Mouse (Mus musculus): Measurements from ENCODE around the gene Myog.
"Not testable (repeated sequence)": the region's sequence is repeated elsewhere in the genome, so short reads cannot be mapped to it uniquely, and the experiment has no call there.

Gene Myog
- long read RNA-seq, experiment 1 = 0 reads
- long read RNA-seq, experiment 2 = 0 reads

DNA sequence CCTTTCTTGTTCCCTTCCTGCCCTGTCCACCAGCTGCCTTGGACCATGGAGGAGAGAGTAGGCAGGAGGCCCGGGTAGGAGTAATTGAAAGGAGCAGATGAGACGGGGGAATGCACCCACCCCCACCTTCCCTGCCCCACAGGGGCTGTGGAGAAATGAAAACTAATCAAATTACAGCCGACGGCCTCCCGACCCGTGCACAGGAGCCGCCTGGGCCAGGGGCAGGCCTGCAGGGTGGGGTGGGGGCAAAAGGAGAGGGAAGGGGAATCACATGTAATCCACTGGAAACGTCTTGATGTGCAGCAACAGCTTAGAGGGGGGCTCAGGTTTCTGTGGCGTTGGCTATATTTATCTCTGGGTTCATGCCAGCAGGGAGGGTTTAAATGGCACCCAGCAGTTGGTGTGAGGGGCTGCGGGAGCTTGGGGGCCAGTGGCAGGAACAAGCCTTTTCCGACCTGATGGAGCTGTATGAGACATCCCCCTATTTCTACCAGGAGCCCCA, at the start of gene Myog:
Gene Myog, plus strand, starts transcription at position 392 of the 502 bp plus-strand sequence.
- intact Hi-C loops (cut with DNase I) = no loop called here

- intact Hi-C loops (cut with DNase I) = loop anchor here (5.0 kb wide), 1 partner anchor 92 kb away; the partner anchor contains the start of gene Ppfia4
These were observed 49.1 kb upstream of the Myog start for GRCm38 (mm10) chr1:134240701-134241100.

- intact Hi-C loops (cut with DNase I) = loop anchor here (5.0 kb wide), 1 partner anchor 91 kb away; the partner anchor contains the start of gene Ppfia4
These were observed 48.5 kb upstream of the Myog start for GRCm38 (mm10) chr1:134241298-134241697.

- intact Hi-C loops (cut with DNase I) = loop anchor here (5.0 kb wide), 1 partner anchor 90 kb away; the partner anchor contains the start of gene Ppfia4
These were observed 47.5 kb upstream of the Myog start for GRCm38 (mm10) chr1:134242286-134242685.

DNA sequence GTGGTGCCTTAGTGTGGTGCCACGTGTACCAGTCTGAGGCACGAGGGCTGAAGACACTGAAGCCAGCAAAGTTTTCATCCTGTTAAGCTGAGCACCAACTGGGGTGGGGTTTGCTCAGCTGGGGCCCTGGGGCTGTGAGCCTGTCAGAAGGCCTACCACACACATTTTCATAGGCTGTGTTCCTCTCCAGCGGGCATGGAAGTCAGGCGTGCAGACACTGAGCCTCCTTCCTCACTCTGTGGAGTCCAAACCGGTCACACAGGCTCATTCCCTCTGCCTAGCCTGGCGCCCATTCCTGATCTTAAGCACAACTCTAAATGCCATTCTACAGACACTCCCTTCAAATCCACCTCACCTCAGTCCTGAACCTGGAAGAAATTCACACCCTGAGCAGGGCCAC, 46.3 kb upstream of the Myog start:
- intact Hi-C loops (cut with DNase I) = loop anchor here (5.0 kb wide), 1 partner anchor 89 kb away; the partner anchor contains the start of gene Ppfia4

- intact Hi-C loops (cut with DNase I) = loop anchor here (1.0 to 5.0 kb wide), 3 partner anchors 48 to 91 kb away; partner anchors contain the start of gene Ppfia4
These were observed 45.6 kb upstream of the Myog start for GRCm38 (mm10) chr1:134243948-134244914.

DNA sequence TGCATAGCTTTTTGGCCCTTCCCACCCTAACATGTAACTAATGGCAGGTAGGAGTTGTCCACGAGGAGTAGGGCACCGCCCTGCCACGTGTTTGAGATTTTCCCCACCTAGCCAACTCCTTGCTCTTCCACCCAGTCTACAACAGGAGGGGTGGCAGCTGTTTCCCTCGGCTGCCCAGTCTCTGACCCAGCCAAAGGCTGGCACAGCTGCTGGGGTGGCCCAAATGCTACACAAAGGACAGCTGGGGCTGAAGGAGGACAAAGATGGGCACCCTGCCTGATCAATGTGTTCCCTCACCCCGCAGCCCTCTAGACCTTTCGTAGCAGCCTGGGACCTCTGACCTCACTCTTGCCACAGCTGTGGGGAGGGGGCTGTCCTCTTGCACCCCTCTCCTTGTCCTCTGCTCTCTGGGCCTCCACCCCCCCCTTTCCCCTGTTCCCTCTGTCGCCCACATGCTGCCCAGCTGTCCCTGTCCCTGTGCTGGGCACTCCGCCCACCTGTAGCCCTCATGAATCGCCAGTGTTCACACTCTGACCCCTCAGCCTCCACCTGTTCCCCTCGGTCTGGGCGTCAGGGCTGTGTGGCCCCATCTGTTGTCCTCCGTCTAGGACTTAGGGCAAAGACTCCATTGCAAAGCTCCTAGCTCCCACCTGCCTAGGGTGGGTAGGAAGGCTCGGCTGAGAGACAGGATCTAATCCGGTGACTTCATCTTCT, 44.6 kb upstream of the Myog start:
- intact Hi-C loops (cut with DNase I) = loop anchor here (2.0 kb wide), 1 partner anchor 92 kb away; no protein-coding TSS in a partner anchor

- intact Hi-C loops (cut with DNase I) = no loop called here
These were observed 43.2 kb upstream of the Myog start for GRCm38 (mm10) chr1:134246590-134246989.

DNA sequence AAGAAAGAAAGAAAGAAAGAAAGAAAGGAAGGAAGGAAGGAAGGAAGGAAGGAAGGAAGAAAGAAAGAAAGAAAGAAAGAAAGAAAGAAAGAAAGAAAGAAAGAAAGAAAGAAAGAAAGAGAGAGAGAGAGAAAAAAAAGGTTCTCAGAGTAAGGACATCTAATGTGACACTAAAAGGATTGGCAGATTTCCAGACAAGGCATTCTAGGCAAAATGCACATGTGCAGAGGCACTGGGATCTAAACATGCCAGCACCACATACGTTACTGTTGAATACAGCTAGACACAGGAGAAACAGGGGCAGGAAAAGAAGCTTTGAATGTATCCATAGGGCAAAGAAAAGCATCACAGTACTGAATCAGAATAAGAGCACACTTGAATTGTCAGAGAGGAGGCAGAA, 40.1 kb upstream of the Myog start:
- intact Hi-C loops (cut with DNase I) = not testable (repeated sequence)

DNA sequence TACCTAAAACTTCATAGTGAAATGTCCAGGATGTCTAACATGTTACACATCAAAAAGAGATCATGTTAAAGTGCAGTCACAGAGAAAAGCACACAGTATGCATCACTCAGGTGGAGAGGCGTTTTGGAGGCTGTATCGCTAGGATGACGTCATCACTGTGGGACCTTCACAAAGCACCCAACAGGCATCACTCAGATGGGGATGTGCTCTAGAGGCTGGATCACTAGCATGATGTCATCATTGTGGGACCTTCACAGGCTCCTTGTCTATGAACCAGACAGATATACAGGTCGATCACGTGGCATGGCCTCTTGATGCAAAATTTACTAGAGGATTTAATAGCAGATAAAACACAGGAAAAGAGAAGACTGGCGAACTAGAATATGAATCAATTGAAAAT, 25.4 kb upstream of the Myog start:
- intact Hi-C loops (cut with DNase I) = no loop called here

- intact Hi-C loops (cut with DNase I) = no loop called here
These were observed 24.0 kb upstream of the Myog start for GRCm38 (mm10) chr1:134265797-134266196.

DNA sequence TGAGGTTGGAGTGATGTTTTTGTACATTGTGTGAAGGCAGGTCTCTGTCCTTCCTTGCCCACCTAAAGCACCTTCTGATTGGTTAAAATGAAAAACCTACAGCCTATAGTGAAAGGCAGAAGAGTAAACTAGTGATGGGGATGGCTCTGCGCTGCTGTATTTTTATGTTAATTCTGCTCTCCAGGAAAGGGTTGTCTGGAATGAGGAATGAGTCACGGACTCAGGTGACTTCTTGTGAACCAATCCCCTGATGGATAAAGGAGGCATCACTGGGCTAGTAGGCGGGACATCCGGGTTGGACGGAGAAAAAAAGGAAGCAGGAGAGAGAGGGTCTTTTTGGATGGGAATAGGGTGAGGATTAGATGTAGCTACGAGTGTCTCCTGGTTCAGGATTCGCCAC, 19.8 kb upstream of the Myog start:
- intact Hi-C loops (cut with DNase I) = no loop called here

DNA sequence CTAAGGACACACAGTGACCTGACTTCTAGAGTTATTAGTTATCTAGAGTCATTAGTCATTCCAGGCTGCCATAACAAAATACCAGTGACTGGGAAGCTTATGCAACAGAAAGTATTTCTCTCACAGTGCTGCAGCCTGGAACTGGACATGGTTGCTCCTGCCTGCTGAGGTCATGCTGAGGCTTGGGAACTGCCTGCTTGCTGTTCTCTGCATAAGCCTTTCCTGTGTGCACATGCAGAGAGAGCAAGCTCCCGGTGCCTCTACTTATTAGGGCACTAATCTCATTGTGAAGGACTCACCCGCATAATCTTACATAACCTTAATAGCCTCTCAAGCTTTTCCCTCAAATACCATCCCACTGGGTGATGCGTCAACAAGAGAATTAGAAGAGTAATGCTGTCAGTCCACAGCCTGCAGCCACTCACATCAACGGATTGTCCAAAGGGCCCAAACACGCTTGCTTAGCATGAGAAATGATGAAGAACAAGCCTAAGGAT, 17.0 kb upstream of the Myog start:
- intact Hi-C loops (cut with DNase I) = no loop called here

DNA sequence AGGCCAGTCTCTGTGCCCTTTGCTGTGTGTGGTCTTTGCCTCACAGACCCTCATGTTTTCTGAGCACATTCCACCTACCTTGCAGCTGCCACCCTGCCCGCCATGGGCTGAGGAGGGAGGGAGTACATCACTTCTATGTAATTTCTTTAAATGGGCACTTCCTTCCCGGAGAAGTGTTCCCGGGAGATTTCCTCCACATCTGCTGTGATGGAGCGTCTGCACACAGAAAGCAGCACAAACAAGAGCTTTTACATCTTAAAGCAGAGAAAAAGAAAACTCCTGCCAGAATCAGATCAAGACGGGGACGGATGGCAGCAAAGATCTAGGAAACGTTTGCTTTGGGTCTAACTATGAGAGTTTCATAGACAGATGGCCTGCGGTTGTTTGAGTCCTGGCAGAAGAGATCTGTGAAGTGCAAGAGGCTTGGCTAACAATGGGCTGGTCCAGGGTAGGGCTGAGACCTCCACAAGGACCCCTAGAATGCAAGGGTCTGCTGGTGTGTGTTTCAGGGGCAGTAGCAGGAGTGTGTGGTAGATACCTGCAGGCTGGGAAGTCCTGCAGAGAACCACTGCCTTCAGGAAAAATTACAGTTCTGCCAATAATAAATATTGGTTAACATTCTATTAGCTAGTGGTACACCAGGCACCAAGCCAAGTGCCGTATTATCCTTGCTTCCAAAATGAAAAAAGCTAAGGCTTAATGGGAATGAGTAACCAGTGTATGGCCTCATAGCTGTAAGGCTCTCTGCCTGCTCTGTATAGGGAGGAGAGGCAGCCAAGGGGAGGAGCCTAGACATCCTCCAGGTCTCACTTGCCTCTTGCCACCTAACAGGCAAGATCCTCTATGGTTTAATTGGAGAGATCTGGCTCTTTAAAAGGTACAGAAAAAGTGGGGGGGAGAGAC, 16.0 kb upstream of the Myog start:
- intact Hi-C loops (cut with DNase I) = no loop called here

DNA sequence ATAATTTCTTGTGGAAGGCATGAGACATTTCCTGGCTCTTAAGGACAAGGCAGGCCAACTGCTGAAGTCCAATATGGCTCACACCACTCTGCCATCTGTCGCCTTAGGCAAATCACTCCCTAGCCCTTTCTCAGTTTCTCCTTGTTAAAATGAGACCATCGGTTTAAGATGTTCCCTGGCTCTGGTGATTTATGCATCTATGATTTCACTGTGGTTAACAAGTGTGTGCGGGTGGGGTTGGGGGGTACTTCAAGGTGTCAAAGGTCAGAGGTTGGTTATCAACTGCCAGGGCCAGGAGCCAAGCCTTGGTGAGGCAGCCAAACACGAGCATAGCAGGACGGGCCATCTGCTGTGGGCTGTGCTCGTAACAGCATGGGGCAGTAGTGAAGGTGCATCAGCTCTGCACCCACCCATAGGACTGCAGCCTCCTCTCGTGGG, 15.3 kb upstream of the Myog start:
- intact Hi-C loops (cut with DNase I) = no loop called here

GRCm38 (mm10) chr1:134275616-134276464, 13.9 kb upstream of the Myog start:
- intact Hi-C loops (cut with DNase I) = no loop called here

- intact Hi-C loops (cut with DNase I) = no loop called here
These were observed 13.0 kb upstream of the Myog start for GRCm38 (mm10) chr1:134276823-134277222.

DNA sequence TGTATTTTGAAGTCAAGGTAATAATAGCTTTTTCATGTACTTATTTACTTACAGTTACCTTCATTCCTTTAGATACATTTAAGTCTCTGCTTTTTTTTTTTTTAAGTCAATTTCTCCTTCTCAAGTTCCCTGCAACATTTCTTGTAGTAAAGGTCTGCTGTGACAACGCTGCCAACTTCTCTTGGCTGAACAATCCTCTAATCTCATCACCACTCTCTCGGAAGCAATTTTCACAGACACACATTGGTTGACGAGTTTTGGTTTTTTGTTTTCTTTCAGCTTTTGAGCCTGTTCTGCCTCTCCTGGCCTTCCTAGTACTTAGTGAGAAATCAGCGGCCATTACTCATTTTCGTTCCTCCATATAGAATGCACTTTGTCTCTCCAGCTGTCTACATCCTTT, 9.6 kb upstream of the Myog start:
- intact Hi-C loops (cut with DNase I) = no loop called here

- intact Hi-C loops (cut with DNase I) = no loop called here
These were observed 8.2 kb upstream of the Myog start for GRCm38 (mm10) chr1:134281563-134281962.

Measured in adrenal gland (tissue).